Mouse (Mus musculus): ENCODE data around the gene Atp2b4.

DNA sequence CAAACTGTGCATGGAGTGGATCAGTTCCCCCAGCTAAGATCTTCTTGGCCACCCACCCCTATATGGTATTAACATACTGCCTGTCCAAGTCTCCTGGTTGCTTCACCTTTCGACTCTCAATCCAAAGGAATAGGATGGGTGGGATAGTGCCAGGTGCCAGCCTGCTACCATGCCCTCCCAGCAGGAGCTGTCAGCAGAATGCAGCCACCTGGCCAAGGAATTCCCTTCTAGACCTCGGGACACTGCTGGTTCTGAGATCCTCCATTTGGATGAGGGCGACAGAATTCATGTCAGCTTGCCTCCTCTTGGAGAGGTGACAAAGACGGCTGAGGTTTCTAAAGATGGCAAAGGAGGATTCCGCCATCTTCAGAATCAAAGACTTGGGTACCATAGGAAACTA lies 32.8 kb downstream of the Atp2b4 start:
- TF ChIP-seq CTCF (IDR thresholded peaks at IDR 0.05; ENCODE audit: low read depth) (no peak), EP300 (optimal IDR thresholded peaks at IDR 0.05) (no peak)
